Mouse (Mus musculus) limb, embryonic 10.5 days (tissue): ENCODE measurements around the gene Tas2r143. TPM values are rescaled to one million over a fixed set of nuclear protein-coding genes. Genes with fewer than 3 reads are reported as not detected.

ENCODE experiments used
- DNase-seq: peaks from one replicate; pipeline ENCODE4 v3.0.0-alpha.2; 2017; ENCODE audit warnings: low spot score
- H3K27ac ChIP-seq: fragments of 300-500 bp; sonication (generic); 2 replicates; pipeline ENCODE4 v1.5.1; 2016; ENCODE audit warnings: mild to moderate bottlenecking
- H3K27me3 ChIP-seq: fragments of 300-500 bp; sonication (generic); 2 replicates; pipeline ENCODE4 v1.6.1; 2016; ENCODE audit warnings: low read depth, mild to moderate bottlenecking; ENCODE audit not compliant: poor library complexity, severe bottlenecking
- H3K36me3 ChIP-seq: fragments of 300-500 bp; sonication (generic); 2 replicates; pipeline ENCODE4 v1.6.1; 2016; ENCODE audit warnings: mild to moderate bottlenecking, moderate library complexity
- H3K4me1 ChIP-seq: fragments of 300-500 bp; sonication (generic); 2 replicates; pipeline ENCODE4 v1.6.1; 2016
- H3K4me3 ChIP-seq: fragments of 300-500 bp; sonication (generic); 2 replicates; pipeline ENCODE4 v1.5.1; 2016; ENCODE audit warnings: mild to moderate bottlenecking, moderate library complexity
- H3K9me3 ChIP-seq: fragments of 300-500 bp; sonication (generic); replicated peaks from 2 replicates; pipeline ENCODE4 v1.6.1; 2016; ENCODE audit warnings: mild to moderate bottlenecking
- WGBS: fragments of 180-500 bp; shearing (Covaris S2); methylation state at CpG from one replicate; pipeline ENCODE4 v1.1.7; 2016; 5-methylcytosine and 5-hydroxymethylcytosine counted together
- polyA plus RNA-seq: library from polyadenylated mRNA; unstranded; fragments of >200 nt; fragmentation: Nextera tagmentation; extraction: Ambion mirVana; gene quantifications from 2 replicates; pipeline ENCODE4 v1.2.1, GENCODE M21; 2016

The Tas2r143 gene
- polyA plus RNA-seq, 1 experiment from 2014 or later = not detected

DNA sequence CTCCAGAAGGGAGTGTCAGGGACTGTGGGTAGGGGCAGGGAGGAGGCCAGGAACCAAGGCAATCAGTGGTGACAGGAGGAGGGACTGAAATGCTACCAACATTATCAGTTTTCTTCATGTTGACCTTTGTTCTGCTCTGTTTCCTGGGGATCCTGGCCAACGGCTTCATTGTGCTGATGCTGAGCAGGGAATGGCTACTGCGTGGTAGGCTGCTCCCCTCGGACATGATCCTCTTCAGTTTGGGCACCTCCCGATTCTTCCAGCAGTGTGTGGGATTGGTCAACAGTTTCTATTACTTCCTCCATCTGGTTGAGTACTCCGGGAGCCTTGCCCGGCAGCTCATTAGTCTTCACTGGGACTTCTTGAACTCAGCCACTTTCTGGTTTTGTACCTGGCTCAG lies 34.4 kb downstream of the Tas2r143 start, which contains the start of gene Tas2r126:
Gene Tas2r126 (plus strand): TSS at position 90 of the 400 bp plus-strand sequence.
- no peaks in the 10 kb centered on the region for H3K27me3 ChIP-seq
- WGBS = 90% methylated on average over 6 of the region's 6 CpGs
- no peaks in the 10 kb centered on the region for H3K4me1 ChIP-seq
- DNase-seq = no peak
- H3K27ac ChIP-seq = no peak within 1 kb of the TSS
- H3K9me3 ChIP-seq = no peaks in the 10 kb centered on the region
- no peak within 1 kb of the TSS for H3K4me3 ChIP-seq
- no peaks in the 10 kb centered on the region for H3K36me3 ChIP-seq

DNA sequence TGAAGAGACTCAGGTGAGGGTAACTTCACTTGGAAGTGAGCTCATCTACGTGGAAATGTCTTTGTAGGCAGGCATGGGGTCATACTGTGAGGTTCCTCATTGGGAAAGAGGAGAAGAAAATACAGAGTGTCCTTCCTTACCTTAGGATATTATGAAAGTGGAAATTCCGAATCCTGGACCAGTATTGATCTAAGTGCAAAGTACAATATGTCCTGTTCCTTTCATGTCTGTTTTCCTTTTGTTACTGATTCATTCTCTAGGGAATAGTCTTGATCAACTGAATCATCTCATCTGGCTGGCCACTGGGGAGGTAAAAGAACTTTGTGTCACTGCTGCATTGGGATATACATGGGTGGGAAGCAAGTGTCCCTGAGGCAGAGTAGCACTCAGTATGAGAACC lies 35.5 kb downstream of the Tas2r143 start:
- Histone ChIP-seq H3K27me3 (no peaks in the 10 kb centered on the region), H3K4me1 (no peaks in the 10 kb centered on the region), H3K36me3 (no peaks in the 10 kb centered on the region), H3K9me3 (no peaks in the 10 kb centered on the region), H3K4me3 (no peak overlapping the region), H3K27ac (no peak overlapping the region)
- DNase-seq = no peak
- WGBS = 76% methylated on average over 2 of the region's 2 CpGs

DNA sequence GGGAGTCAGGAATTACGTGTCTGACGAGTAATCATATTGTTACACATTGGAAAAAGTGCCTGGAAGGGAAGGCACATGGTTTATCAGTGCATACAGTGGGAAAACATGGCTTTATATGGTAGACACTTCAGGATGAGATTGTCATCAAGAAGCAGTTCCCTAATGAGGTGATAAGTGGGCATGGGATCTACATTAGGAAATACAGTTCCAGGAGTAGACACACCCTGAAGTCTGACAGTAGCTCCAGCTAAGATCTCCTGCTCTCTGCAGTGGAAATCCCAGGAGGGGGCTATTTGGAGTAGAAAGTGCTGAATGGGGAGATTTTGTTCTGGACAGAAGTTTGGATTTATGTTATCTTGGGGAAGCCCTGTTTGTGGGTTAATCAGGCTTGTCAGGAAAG lies 41.4 kb downstream of the Tas2r143 start:
- WGBS = 81% methylated on average over 2 of the region's 2 CpGs
- DNase-seq = no peak

DNA sequence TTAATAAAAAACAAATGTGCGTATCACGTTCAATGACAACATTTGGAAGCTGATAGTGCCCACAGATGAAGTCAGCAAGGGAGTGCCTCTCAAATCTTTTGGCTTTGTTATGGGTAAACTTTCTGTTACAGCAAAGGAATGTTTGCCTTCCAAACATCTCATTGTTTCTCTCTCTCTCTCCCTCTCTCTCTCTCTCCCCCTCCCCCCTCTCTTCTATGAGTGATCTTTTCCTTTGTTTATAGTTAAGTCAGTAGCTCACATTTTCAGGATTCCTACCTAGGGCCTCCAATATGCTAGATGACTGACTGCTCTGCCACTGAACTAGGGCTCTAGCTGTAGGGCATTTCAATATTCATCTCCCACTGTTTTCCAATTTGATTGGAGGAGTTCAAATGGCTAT lies 44.5 kb downstream of the Tas2r143 start:
- 89% methylated on average over 2 of the region's 2 CpGs for WGBS
- no peak overlapping the region for H3K27ac ChIP-seq
- no peak for DNase-seq
- no peaks in the 10 kb centered on the region for H3K27me3 ChIP-seq
- H3K36me3 ChIP-seq = no peaks in the 10 kb centered on the region
- no peaks in the 10 kb centered on the region for H3K4me1 ChIP-seq
- no peak overlapping the region for H3K4me3 ChIP-seq
- no peaks in the 10 kb centered on the region for H3K9me3 ChIP-seq

More for the DNA sequence above, 41.4 kb downstream of the Tas2r143 start:
- Histone ChIP-seq H3K4me1 (no peaks in the 10 kb centered on the region), H3K36me3 (no peaks in the 10 kb centered on the region), H3K4me3 (no peak overlapping the region), H3K27ac (no peak overlapping the region), H3K9me3 (no peaks in the 10 kb centered on the region), H3K27me3 (no peaks in the 10 kb centered on the region)

DNA sequence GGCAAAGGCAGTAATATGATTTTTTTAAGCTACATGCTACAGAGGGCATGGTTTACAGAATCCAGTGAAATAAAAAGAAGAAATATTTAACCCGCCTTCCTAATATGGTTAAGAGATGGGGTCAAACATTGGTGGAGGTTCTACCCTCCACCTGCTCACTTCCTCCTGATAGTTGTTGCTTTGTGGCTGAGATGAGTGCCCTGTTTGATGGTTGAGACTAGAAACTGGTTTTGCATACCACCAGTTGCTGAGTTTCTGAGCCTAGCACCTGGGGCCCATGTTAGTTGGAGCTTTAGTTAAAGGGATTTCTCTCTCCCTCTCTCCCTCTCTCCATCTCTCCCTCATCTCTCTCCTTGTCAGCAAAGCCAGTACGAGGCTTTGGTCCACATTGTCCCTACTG lies 47.3 kb downstream of the Tas2r143 start:
- Histone ChIP-seq H3K4me1 (no peaks in the 10 kb centered on the region), H3K27me3 (no peaks in the 10 kb centered on the region), H3K4me3 (no peak overlapping the region), H3K36me3 (no peaks in the 10 kb centered on the region), H3K9me3 (no peaks in the 10 kb centered on the region), H3K27ac (no peak overlapping the region)
- WGBS = 88% methylated on average over 2 of the region's 2 CpGs
- no peak for DNase-seq

Other genes with a start within 250 kb of the Tas2r143 start
- gene Tas2r144, start 184.9 kb upstream of the Tas2r143 start, polyA plus RNA-seq = not detected in 2 replicates
- 12.3 and 19.5 TPM in 2 replicates for gene Gstk1, start 154.3 kb upstream of the Tas2r143 start, polyA plus RNA-seq
- gene Tmem139, start 138.3 kb upstream of the Tas2r143 start, polyA plus RNA-seq = 0.25 and 1.2 TPM in 2 replicates
- gene Casp2, start 135.3 kb upstream of the Tas2r143 start, polyA plus RNA-seq = 77.0 and 91.8 TPM in 2 replicates
- gene Clcn1, start 113.6 kb upstream of the Tas2r143 start, polyA plus RNA-seq = 0.59 and 0.64 TPM in 2 replicates
- 0.44 and 0.65 TPM in 2 replicates for gene Fam131b, start 75.6 kb upstream of the Tas2r143 start, polyA plus RNA-seq
- gene Zyx, start 50.6 kb upstream of the Tas2r143 start, polyA plus RNA-seq = 115 and 126 TPM in 2 replicates
- gene Epha1, start 27.0 kb upstream of the Tas2r143 start, polyA plus RNA-seq = 7.2 and 7.7 TPM in 2 replicates
- not detected in 2 replicates for gene Tas2r135, start 5.2 kb downstream of the Tas2r143 start, polyA plus RNA-seq
- not detected in 2 replicates for gene Tas2r126, start 34.3 kb downstream of the Tas2r143 start, polyA plus RNA-seq
- not detected in 2 replicates for gene Olfr458, start 65.0 kb downstream of the Tas2r143 start, polyA plus RNA-seq
- gene Olfr457, start 76.1 kb downstream of the Tas2r143 start, polyA plus RNA-seq = 0.04 TPM in 1 of 2 replicates, not detected in the other
- 0.18 TPM in 1 of 2 replicates, not detected in the other for gene Olfr456, start 87.0 kb downstream of the Tas2r143 start, polyA plus RNA-seq
- gene Olfr455, start 147.3 kb downstream of the Tas2r143 start, polyA plus RNA-seq = not detected in 2 replicates
- not detected in 2 replicates for gene Tcaf3, start 197.5 kb downstream of the Tas2r143 start, polyA plus RNA-seq
- 3.9 and 5.3 TPM in 2 replicates for gene Tcaf2, start 245.0 kb downstream of the Tas2r143 start, polyA plus RNA-seq